Mouse (Mus musculus) C2C12 (cell line): ENCODE data around the gene Nme7.

Experiments used
- CEBPB ChIP-seq: IDR thresholded peaks from one replicate; pipeline ENCODE4 v1.6.1; 2011; ENCODE audit warnings: low read depth, mild to moderate bottlenecking, control low read depth, moderate library complexity
- CTCF ChIP-seq: IDR thresholded peaks from one replicate; pipeline ENCODE4 v1.5.1; 2011; ENCODE audit not compliant: control insufficient read depth, insufficient read depth, insufficient read length
- USF1 ChIP-seq: IDR thresholded peaks from one replicate; pipeline ENCODE4 v1.6.1; 2011; ENCODE audit warnings: low read depth, mild to moderate bottlenecking, control low read depth, moderate library complexity

- TF ChIP-seq CTCF (no peak), CEBPB (no peak), USF1 (no peak)
These were observed 177.9 kb downstream of the Nme7 start for GRCm38 (mm10) chr1:164481645-164482354.
